Mouse (Mus musculus) MEL (cell line): ENCODE results near the gene Gc. TPM values are rescaled to one million over a fixed set of nuclear protein-coding genes. Genes with fewer than 3 reads are reported as not detected.

Experiments
- DNase-seq: peaks from one replicate; pipeline ENCODE4 v3.0.0; 2011; ENCODE audit warnings: low read depth, low spot score
- H3K27ac ChIP-seq: 2 replicates; pipeline ENCODE4 v1.5.1; 2012; ENCODE audit warnings: low read depth, mild to moderate bottlenecking, control low read depth, low read length, moderate library complexity; ENCODE audit not compliant: control insufficient read depth
- H3K27me3 ChIP-seq, 2 experiments: fragments of 150-350 bp in 1 of 2; sonication (generic) in 1 of 2; 2 replicates each; pipeline ENCODE4 v1.6.1; 2012; ENCODE audit warnings: low read length in 2 of 2, mild to moderate bottlenecking in 2 of 2, improper control_type of control experiment in 1 of 2, moderate library complexity in 1 of 2; ENCODE audit not compliant: insufficient read depth in 2 of 2, control insufficient read depth in 1 of 2
- H3K36me3 ChIP-seq, 2 experiments: 2 replicates each; pipeline ENCODE4 v1.6.1; 2012 to 2014; ENCODE audit warnings: low read length in 2 of 2, improper control_type of control experiment in 1 of 2, inconsistent platforms in 1 of 2, mild to moderate bottlenecking in 1 of 2; ENCODE audit not compliant: insufficient read depth in 2 of 2, control insufficient read depth in 1 of 2
- H3K4me1 ChIP-seq, 2 experiments: fragments of 150-350 bp in 1 of 2; sonication (generic) in 1 of 2; 2 replicates each; pipeline ENCODE4 v1.6.1; 2012; ENCODE audit warnings: low read length in 2 of 2, improper control_type of control experiment in 1 of 2, mild to moderate bottlenecking in 1 of 2; ENCODE audit not compliant: insufficient read depth in 2 of 2, control insufficient read depth in 1 of 2
- H3K4me3 ChIP-seq, 2 experiments: fragments of 150-350 bp in 1 of 2; sonication (generic) in 1 of 2; 2 replicates each; pipeline ENCODE4 v1.5.1; 2012; ENCODE audit warnings: low read depth in 2 of 2, low read length in 2 of 2, mild to moderate bottlenecking in 2 of 2, moderate library complexity in 2 of 2, control low read depth in 1 of 2, improper control_type of control experiment in 1 of 2; ENCODE audit not compliant: control insufficient read depth in 1 of 2, insufficient read depth in 1 of 2
- H3K79me2 ChIP-seq: 2 replicates; pipeline ENCODE4 v1.6.1; 2012; ENCODE audit warnings: mild to moderate bottlenecking, low read length, moderate library complexity; ENCODE audit not compliant: control insufficient read depth, poor library complexity, insufficient read depth
- H3K9ac ChIP-seq: 2 replicates; pipeline ENCODE4 v1.6.1; 2012; ENCODE audit warnings: low read depth, mild to moderate bottlenecking, control low read depth, low read length, moderate library complexity; ENCODE audit not compliant: control insufficient read depth, poor library complexity, severe bottlenecking
- H3K9me3 ChIP-seq: fragments of 150-350 bp; sonication (generic); replicated peaks from 2 replicates; pipeline ENCODE4 v1.6.1; 2012; ENCODE audit warnings: mild to moderate bottlenecking, low read length, improper control_type of control experiment, moderate library complexity; ENCODE audit not compliant: insufficient read depth
- CHD1 ChIP-seq: IDR thresholded peaks from 2 replicates; pipeline ENCODE4 v1.6.1; 2012; ENCODE audit warnings: low read depth, mild to moderate bottlenecking, inconsistent platforms, low read length, improper control_type of control experiment
- CHD2 ChIP-seq: IDR thresholded peaks from 2 replicates; pipeline ENCODE4 v1.6.1; 2011; ENCODE audit warnings: low read length, improper control_type of control experiment
- CTCF ChIP-seq, 3 experiments: IDR thresholded peaks in 2 of 3; conservative IDR thresholded peaks in 1 of 3; 2 replicates each; pipeline ENCODE4 v1.5.1; 2011 to 2012; ENCODE audit warnings: low read length in 3 of 3, low read depth in 2 of 3, mild to moderate bottlenecking in 2 of 3, improper control_type of control experiment in 1 of 3, inconsistent platforms in 1 of 3, mixed read lengths in 1 of 3, moderate library complexity in 1 of 3; ENCODE audit not compliant: control insufficient read depth in 1 of 3, insufficient read depth in 1 of 3, poor library complexity in 1 of 3, severe bottlenecking in 1 of 3
- EP300 ChIP-seq, 2 experiments: IDR thresholded peaks; 2 replicates each; pipeline ENCODE4 v1.6.1; 2011; ENCODE audit warnings: improper control_type of control experiment in 2 of 2, low read length in 2 of 2, low read depth in 1 of 2, mild to moderate bottlenecking in 1 of 2
- ETS1 ChIP-seq: IDR thresholded peaks from 2 replicates; pipeline ENCODE4 v1.6.1; 2012; ENCODE audit warnings: low read depth, mild to moderate bottlenecking, inconsistent platforms, low read length, improper control_type of control experiment, moderate library complexity
- GABPA ChIP-seq: IDR thresholded peaks from 2 replicates; pipeline ENCODE4 v1.6.1; 2012; ENCODE audit warnings: low read depth, mild to moderate bottlenecking, inconsistent platforms, low read length, improper control_type of control experiment, moderate library complexity
- GATA1 ChIP-seq: IDR thresholded peaks from 2 replicates; pipeline ENCODE4 v1.6.1; 2011; ENCODE audit warnings: low read depth, low read length, improper control_type of control experiment
- HCFC1 ChIP-seq: IDR thresholded peaks from 2 replicates; pipeline ENCODE4 v1.6.1; 2012; ENCODE audit warnings: low read depth, mild to moderate bottlenecking, inconsistent platforms, low read length, improper control_type of control experiment, moderate library complexity
- JUND ChIP-seq: IDR thresholded peaks from 2 replicates; pipeline ENCODE4 v1.6.1; 2011; ENCODE audit warnings: low read depth, mild to moderate bottlenecking, improper control_type of control experiment, low read length
- MAX ChIP-seq: IDR thresholded peaks from 2 replicates; pipeline ENCODE4 v1.6.1; 2011; ENCODE audit warnings: low read length, improper control_type of control experiment
- MEF2A ChIP-seq: IDR thresholded peaks from 2 replicates; pipeline ENCODE4 v1.6.1; 2014; ENCODE audit warnings: low read depth, mild to moderate bottlenecking, inconsistent platforms, low read length, improper control_type of control experiment; ENCODE audit not compliant: poor library complexity, insufficient replicate concordance, severe bottlenecking; ENCODE audit errors: extremely low read depth
- NRF1 ChIP-seq: IDR thresholded peaks from 2 replicates; pipeline ENCODE4 v1.6.1; 2014; ENCODE audit warnings: low read depth, mild to moderate bottlenecking, inconsistent platforms, low read length, improper control_type of control experiment, moderate library complexity; ENCODE audit not compliant: poor library complexity, insufficient read depth, severe bottlenecking
- POLR2AphosphoS2 ChIP-seq: IDR thresholded peaks from 2 replicates; pipeline ENCODE4 v1.6.1; 2011; ENCODE audit warnings: low read length, improper control_type of control experiment
- POLR2AphosphoS5 ChIP-seq: IDR thresholded peaks from 2 replicates; pipeline ENCODE4 v1.6.1; 2012; ENCODE audit warnings: low read depth, borderline replicate concordance, mild to moderate bottlenecking, inconsistent platforms, low read length, moderate library complexity, mixed read lengths
- RAD21 ChIP-seq: IDR thresholded peaks from 2 replicates; pipeline ENCODE4 v1.6.1; 2011; ENCODE audit warnings: mild to moderate bottlenecking, low read depth, low read length, improper control_type of control experiment
- SMC3 ChIP-seq: IDR thresholded peaks from 2 replicates; pipeline ENCODE4 v1.6.1; 2011; ENCODE audit warnings: low read depth, low read length, improper control_type of control experiment
- TBP ChIP-seq: IDR thresholded peaks from 2 replicates; pipeline ENCODE4 v1.8.0; 2011; ENCODE audit warnings: low read depth, low read length, improper control_type of control experiment
- UBTF ChIP-seq: IDR thresholded peaks from 2 replicates; pipeline ENCODE4 v1.6.1; 2012; ENCODE audit warnings: low read depth, mild to moderate bottlenecking, inconsistent platforms, low read length, improper control_type of control experiment, moderate library complexity, borderline replicate concordance; ENCODE audit not compliant: insufficient read depth
- USF2 ChIP-seq, 2 experiments: IDR thresholded peaks; 2 replicates each; pipeline ENCODE4 v1.6.1; 2011 to 2012; ENCODE audit warnings: improper control_type of control experiment in 2 of 2, low read length in 2 of 2, borderline replicate concordance in 1 of 2, inconsistent platforms in 1 of 2, low read depth in 1 of 2, mild to moderate bottlenecking in 1 of 2; ENCODE audit not compliant: insufficient read depth in 1 of 2
- ZC3H11A ChIP-seq: IDR thresholded peaks from 2 replicates; pipeline ENCODE4 v1.6.1; 2012; ENCODE audit warnings: low read depth, mild to moderate bottlenecking, inconsistent platforms, low read length, improper control_type of control experiment
- ZKSCAN1 ChIP-seq: IDR thresholded peaks from 2 replicates; pipeline ENCODE4 v1.6.1; 2012; ENCODE audit warnings: low read depth, mild to moderate bottlenecking, inconsistent platforms, low read length, improper control_type of control experiment, moderate library complexity
- ZMIZ1 ChIP-seq: IDR thresholded peaks from 2 replicates; pipeline ENCODE4 v1.6.1; 2012; ENCODE audit warnings: low read depth, mild to moderate bottlenecking, inconsistent platforms, low read length, improper control_type of control experiment, moderate library complexity
- polyA plus RNA-seq, 2 experiments: library from polyadenylated mRNA; stranded (reverse) in 1 of 2; unstranded in 1 of 2; fragments of >175 nt in 1 of 2; fragments of >200 nt in 1 of 2; gene quantifications; 2 replicates each; pipeline versions ENCODE4 v1.2.1 to v1.2.4; 2012; ENCODE audit warnings: low replicate concordance in 2 of 2, low read depth in 1 of 2; ENCODE audit not compliant: insufficient read length in 2 of 2, insufficient read depth in 1 of 2, missing spikeins in 1 of 2
- total RNA-seq: library from RNA; depleted of rRNA; stranded (reverse); fragments of 300-350 nt; gene quantifications from 2 replicates; pipeline ENCODE4 v1.2.3, GENCODE M21; 2012

Gc gene
- total and polyA plus RNA-seq, 3 experiments: not detected

GRCm38 (mm10) chr5:89444360-89444759, 13.3 kb downstream of the Gc start:
- H3K9ac ChIP-seq: no peak overlapping the region

DNA sequence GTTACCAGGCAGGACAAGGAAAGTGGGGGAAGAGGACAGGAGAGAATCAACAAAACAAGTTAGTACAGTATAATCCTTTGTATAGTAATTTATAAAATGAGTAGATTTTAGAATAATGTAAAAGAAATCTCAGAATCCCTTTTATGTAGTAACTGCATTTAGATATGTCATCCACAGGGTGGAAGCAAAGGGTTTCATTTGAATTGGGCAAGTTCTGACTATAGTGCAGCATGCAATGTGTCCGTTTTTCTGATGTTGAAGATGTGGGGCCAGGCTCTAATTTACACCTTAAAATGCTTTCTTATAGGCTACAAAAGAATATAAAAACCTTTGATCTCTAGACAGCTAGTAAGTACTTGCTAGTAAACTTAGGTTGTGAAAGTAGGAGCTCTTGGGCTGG, 46.2 kb downstream of the Gc start:
- no peaks in the 10 kb centered on the region for H3K36me3 ChIP-seq
- H3K27me3 ChIP-seq: no peaks in the 10 kb centered on the region
- no peaks in the 10 kb centered on the region for H3K4me1 ChIP-seq
- H3K9me3 ChIP-seq: no peaks in the 10 kb centered on the region
- H3K79me2 ChIP-seq: no peaks in the 10 kb centered on the region
- TF ChIP-seq TBP (no peak), POLR2AphosphoS2 (no peak), CHD2 (no peak), NRF1 (no peak), GABPA (no peak), CHD1 (no peak), MEF2A (no peak), JUND (no peak), CTCF (IDR thresholded peaks at IDR 0.05 in 2 of 3, conservative IDR thresholded peaks at IDR 0.05 in 1 of 3; ENCODE audit: control insufficient read depth in 1 of 3, insufficient read depth in 1 of 3, low read depth in 2 of 3, low read length in 3 of 3, poor library complexity in 1 of 3, severe bottlenecking in 1 of 3) (no peak), ZC3H11A (no peak), MAX (no peak)
- TF ChIP-seq, all 39 proteins: peak for 0
- no peak for DNase-seq
- Histone ChIP-seq H3K9ac (no peak overlapping the region), H3K27ac (no peak overlapping the region), H3K4me3 (no peak overlapping the region)

More at GRCm38 (mm10) chr5:89444360-89444759, 13.3 kb downstream of the Gc start:
- H3K4me1 ChIP-seq: no peaks in the 10 kb centered on the region
- no peaks in the 10 kb centered on the region for H3K9me3 ChIP-seq
- peak; percentile 22 for DNase-seq
- peak; percentile 8; the same call in 1 of the 2 replicates for TF ChIP-seq RAD21
- TF ChIP-seq ETS1: no peak
- peak in 2 of 3 experiments; percentile 13 to 20; a peak in 2 of 6 replicates for TF ChIP-seq CTCF (IDR thresholded peaks at IDR 0.05 in 2 of 3, conservative IDR thresholded peaks at IDR 0.05 in 1 of 3; ENCODE audit: control insufficient read depth in 1 of 3, insufficient read depth in 1 of 3, low read depth in 2 of 3, low read length in 3 of 3, poor library complexity in 1 of 3, severe bottlenecking in 1 of 3)
- TF ChIP-seq SMC3: 0 out of 2 replicates have a peak, but pooled peaks have one; percentile 30
- H3K27ac ChIP-seq: no peak overlapping the region
- H3K27me3 ChIP-seq: no peaks in the 10 kb centered on the region; a peak in 1 of 4 replicates
- no peaks in the 10 kb centered on the region for H3K79me2 ChIP-seq
- H3K4me3 ChIP-seq: no peak overlapping the region
- H3K36me3 ChIP-seq: no peaks in the 10 kb centered on the region

GRCm38 (mm10) chr5:89407376-89408082, 50.2 kb downstream of the Gc start:
- Histone ChIP-seq H3K27ac (no peak overlapping the region), H3K36me3 (no peaks in the 10 kb centered on the region), H3K9me3 (no peaks in the 10 kb centered on the region), H3K27me3 (no peaks in the 10 kb centered on the region), H3K9ac (no peak overlapping the region), H3K79me2 (no peaks in the 10 kb centered on the region), H3K4me3 (no peak overlapping the region), H3K4me1 (no peaks in the 10 kb centered on the region)
- TF ChIP-seq HCFC1 (no peak), EP300 (IDR thresholded peaks at IDR 0.05; ENCODE audit: low read depth in 1 of 2, low read length in 2 of 2) (no peak), USF2 (IDR thresholded peaks at IDR 0.05; ENCODE audit: borderline replicate concordance in 1 of 2, insufficient read depth in 1 of 2, low read depth in 1 of 2, low read length in 2 of 2) (no peak), ZKSCAN1 (no peak), GATA1 (no peak), POLR2AphosphoS5 (no peak), UBTF (no peak), CHD1 (no peak), ZMIZ1 (no peak)
- DNase-seq: no peak
